Mouse (Mus musculus): ENCODE measurements around the gene Man1c1.

DNA sequence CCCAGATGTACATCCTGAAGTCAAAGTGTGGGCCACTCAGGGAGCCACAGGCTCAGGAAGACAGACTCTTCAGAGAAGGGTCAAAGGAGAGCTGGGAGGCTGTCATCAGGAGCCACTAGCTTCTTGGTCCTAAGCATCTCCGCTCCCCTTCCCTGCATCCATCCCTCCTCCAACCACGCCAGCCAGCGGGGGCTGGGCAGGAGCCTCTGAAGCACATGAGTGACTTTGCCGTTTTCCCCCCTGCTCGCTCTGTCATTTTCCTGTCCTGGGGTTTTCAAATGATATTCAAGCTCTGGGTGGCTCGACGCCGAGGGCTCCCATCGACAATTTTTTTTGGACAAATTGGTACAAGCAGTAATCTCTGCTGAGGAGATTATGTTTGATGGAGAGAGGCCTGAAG lies 114.3 kb downstream of the Man1c1 start:
- TF ChIP-seq CTCF (IDR thresholded peaks at IDR 0.05; ENCODE audit: borderline replicate concordance, extremely low read depth, insufficient read depth, insufficient read length) = no peak
- no peak for TF ChIP-seq POLR2A (IDR thresholded peaks at IDR 0.05; ENCODE audit: borderline replicate concordance, extremely low read depth, insufficient read depth, insufficient read length, poor library complexity, severe bottlenecking)

Measured in brain, embryonic 14.5 days (tissue).